Mouse (Mus musculus): ENCODE data around the gene Gm11555. TPM values are rescaled to one million over a fixed set of nuclear protein-coding genes. Genes with fewer than 3 reads are reported as not detected.

Gm11555 gene
- polyA plus RNA-seq, 1 experiment from 2014 or later: not detected

Other genes with a start within 250 kb of the Gm11555 start
- gene Krt12, start 228.0 kb downstream of the Gm11555 start, polyA plus RNA-seq (2015; fragmentation: Nextera tagmentation; extraction: Ambion mirVana): 0.14 and 0.23 TPM in 2 replicates
- 0.19 and 0.20 TPM in 2 replicates for gene Krt20, start 212.1 kb downstream of the Gm11555 start, polyA plus RNA-seq (2015; fragmentation: Nextera tagmentation; extraction: Ambion mirVana)
- 0.18 TPM in 1 of 2 replicates, not detected in the other for gene Krt23, start 157.1 kb downstream of the Gm11555 start, polyA plus RNA-seq (2015; fragmentation: Nextera tagmentation; extraction: Ambion mirVana)
- gene Krt39, start 128.9 kb downstream of the Gm11555 start, polyA plus RNA-seq (2015; fragmentation: Nextera tagmentation; extraction: Ambion mirVana): not detected in 2 replicates
- not detected in 2 replicates for gene Krt40, start 107.1 kb downstream of the Gm11555 start, polyA plus RNA-seq (2015; fragmentation: Nextera tagmentation; extraction: Ambion mirVana)
- not detected in 2 replicates for gene Krtap3-3, start 99.4 kb downstream of the Gm11555 start, polyA plus RNA-seq (2015; fragmentation: Nextera tagmentation; extraction: Ambion mirVana)
- not detected in 2 replicates for gene Krtap3-2, start 93.4 kb downstream of the Gm11555 start, polyA plus RNA-seq (2015; fragmentation: Nextera tagmentation; extraction: Ambion mirVana)
- not detected in 2 replicates for gene Gm11939, start 90.8 kb downstream of the Gm11555 start, polyA plus RNA-seq (2015; fragmentation: Nextera tagmentation; extraction: Ambion mirVana)
- gene Krtap3-1, start 83.6 kb downstream of the Gm11555 start, polyA plus RNA-seq (2015; fragmentation: Nextera tagmentation; extraction: Ambion mirVana): not detected in 2 replicates
- not detected in 2 replicates for gene Krtap1-5, start 69.2 kb downstream of the Gm11555 start, polyA plus RNA-seq (2015; fragmentation: Nextera tagmentation; extraction: Ambion mirVana)
- not detected in 2 replicates for gene Krtap1-4, start 66.6 kb downstream of the Gm11555 start, polyA plus RNA-seq (2015; fragmentation: Nextera tagmentation; extraction: Ambion mirVana)
- not detected in 2 replicates for gene Krtap1-3, start 58.9 kb downstream of the Gm11555 start, polyA plus RNA-seq (2015; fragmentation: Nextera tagmentation; extraction: Ambion mirVana)
- gene Krtap9-3, start 52.1 kb downstream of the Gm11555 start, polyA plus RNA-seq (2015; fragmentation: Nextera tagmentation; extraction: Ambion mirVana): not detected in 2 replicates
- not detected in 2 replicates for gene Gm11938, start 46.9 kb downstream of the Gm11555 start, polyA plus RNA-seq (2015; fragmentation: Nextera tagmentation; extraction: Ambion mirVana)
- gene Gm11937, start 40.0 kb downstream of the Gm11555 start, polyA plus RNA-seq (2015; fragmentation: Nextera tagmentation; extraction: Ambion mirVana): not detected in 2 replicates
- not detected in 2 replicates for gene Krtap2-4, start 35.4 kb downstream of the Gm11555 start, polyA plus RNA-seq (2015; fragmentation: Nextera tagmentation; extraction: Ambion mirVana)
- not detected in 2 replicates for gene Gm11562, start 29.8 kb downstream of the Gm11555 start, polyA plus RNA-seq (2015; fragmentation: Nextera tagmentation; extraction: Ambion mirVana)
- gene Krtap4-1, start 22.0 kb downstream of the Gm11555 start, polyA plus RNA-seq (2015; fragmentation: Nextera tagmentation; extraction: Ambion mirVana): not detected in 2 replicates
- gene Krtap4-2, start 15.2 kb downstream of the Gm11555 start, polyA plus RNA-seq (2015; fragmentation: Nextera tagmentation; extraction: Ambion mirVana): not detected in 2 replicates
- not detected in 2 replicates for gene Krtap4-7, start 6.1 kb downstream of the Gm11555 start, polyA plus RNA-seq (2015; fragmentation: Nextera tagmentation; extraction: Ambion mirVana)
- not detected in 2 replicates for gene Gm11563, start 8.7 kb upstream of the Gm11555 start, polyA plus RNA-seq (2015; fragmentation: Nextera tagmentation; extraction: Ambion mirVana)
- gene Krtap4-6, start 15.7 kb upstream of the Gm11555 start, polyA plus RNA-seq (2015; fragmentation: Nextera tagmentation; extraction: Ambion mirVana): not detected in 2 replicates
- gene Gm14190, start 40.5 kb upstream of the Gm11555 start, polyA plus RNA-seq (2015; fragmentation: Nextera tagmentation; extraction: Ambion mirVana): not detected in 2 replicates
- not detected in 2 replicates for gene Gm14180, start 84.1 kb upstream of the Gm11555 start, polyA plus RNA-seq (2015; fragmentation: Nextera tagmentation; extraction: Ambion mirVana)
- gene Gm11595, start 122.7 kb upstream of the Gm11555 start, polyA plus RNA-seq (2015; fragmentation: Nextera tagmentation; extraction: Ambion mirVana): not detected in 2 replicates
- not detected in 2 replicates for gene Krtap4-8, start 130.5 kb upstream of the Gm11555 start, polyA plus RNA-seq (2015; fragmentation: Nextera tagmentation; extraction: Ambion mirVana)
- not detected in 2 replicates for gene Krtap4-9, start 135.0 kb upstream of the Gm11555 start, polyA plus RNA-seq (2015; fragmentation: Nextera tagmentation; extraction: Ambion mirVana)
- gene Gm11596, start 143.2 kb upstream of the Gm11555 start, polyA plus RNA-seq (2015; fragmentation: Nextera tagmentation; extraction: Ambion mirVana): not detected in 2 replicates
- not detected in 2 replicates for gene Gm11569, start 148.7 kb upstream of the Gm11555 start, polyA plus RNA-seq (2015; fragmentation: Nextera tagmentation; extraction: Ambion mirVana)
- not detected in 2 replicates for gene Gm11554, start 154.2 kb upstream of the Gm11555 start, polyA plus RNA-seq (2015; fragmentation: Nextera tagmentation; extraction: Ambion mirVana)
- not detected in 2 replicates for gene Krtap4-13, start 159.7 kb upstream of the Gm11555 start, polyA plus RNA-seq (2015; fragmentation: Nextera tagmentation; extraction: Ambion mirVana)
- gene Gm11564, start 165.4 kb upstream of the Gm11555 start, polyA plus RNA-seq (2015; fragmentation: Nextera tagmentation; extraction: Ambion mirVana): not detected in 2 replicates
- gene 2300003K06Rik, start 187.8 kb upstream of the Gm11555 start, polyA plus RNA-seq (2015; fragmentation: Nextera tagmentation; extraction: Ambion mirVana): not detected in 2 replicates
- gene Krtap4-16, start 201.4 kb upstream of the Gm11555 start, polyA plus RNA-seq (2015; fragmentation: Nextera tagmentation; extraction: Ambion mirVana): not detected in 2 replicates
- not detected in 2 replicates for gene Gm11568, start 207.7 kb upstream of the Gm11555 start, polyA plus RNA-seq (2015; fragmentation: Nextera tagmentation; extraction: Ambion mirVana)
- gene Gm11559, start 214.2 kb upstream of the Gm11555 start, polyA plus RNA-seq (2015; fragmentation: Nextera tagmentation; extraction: Ambion mirVana): not detected in 2 replicates
- gene Krtap9-1, start 223.2 kb upstream of the Gm11555 start, polyA plus RNA-seq (2015; fragmentation: Nextera tagmentation; extraction: Ambion mirVana): not detected in 2 replicates
- not detected in 2 replicates for gene Gm11567, start 229.0 kb upstream of the Gm11555 start, polyA plus RNA-seq (2015; fragmentation: Nextera tagmentation; extraction: Ambion mirVana)

All from midbrain, embryonic 15.5 days (tissue).